Mouse (Mus musculus): ENCODE data around the gene Mycbp2. TPM values are rescaled to one million over a fixed set of nuclear protein-coding genes. Genes with fewer than 3 reads are reported as not detected.

Mycbp2 gene
- polyA plus RNA-seq, 1 experiment, result 4.9 TPM

DNA sequence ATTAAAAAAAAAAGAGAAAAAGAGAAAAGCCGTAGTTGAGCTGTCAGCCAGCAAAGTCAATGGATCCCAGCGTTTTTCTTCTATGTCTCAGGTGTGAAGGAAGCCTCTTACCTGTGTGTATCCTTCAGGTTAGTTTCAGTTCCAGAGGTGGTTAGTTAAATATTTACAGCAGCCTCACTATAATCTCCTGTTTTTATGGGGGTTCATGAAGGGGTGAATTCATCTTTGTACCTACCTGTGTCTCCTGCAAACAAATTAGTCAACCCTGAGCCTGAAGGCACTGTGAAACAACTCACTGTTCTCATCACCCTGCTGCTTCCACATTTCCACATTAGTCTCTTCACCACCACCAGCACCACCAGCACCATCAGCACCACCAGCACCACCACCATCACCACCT lies 240.3 kb downstream of the Mycbp2 start:
- peak overlapping the region; percentile 48 for H3K27ac ChIP-seq (ENCODE audit: insufficient read depth, low read depth, low read length)
- WGBS, result 22% methylated on average over 2 of the region's 2 CpGs
- peaks cover 16% of the 10 kb centered on the region; the same call in 1 of the 2 replicates for H3K4me1 ChIP-seq (ENCODE audit: control insufficient read depth, insufficient read depth, insufficient read length, low read length)
- H3K36me3 ChIP-seq (ENCODE audit: control insufficient read depth, insufficient read depth, low read length), result no peaks in the 10 kb centered on the region
- H3K4me3 ChIP-seq (ENCODE audit: low read depth, low read length), result no peak overlapping the region
- H3K27me3 ChIP-seq (ENCODE audit: control insufficient read depth, insufficient read depth, low read length), result no peaks in the 10 kb centered on the region
- no peak for TF ChIP-seq CTCF (IDR thresholded peaks at IDR 0.05; ENCODE audit: extremely low read depth, insufficient read length, insufficient replicate concordance, low read depth, low read length)
- TF ChIP-seq POLR2A (IDR thresholded peaks at IDR 0.05; ENCODE audit: low read depth, low read length), result no peak

DNA sequence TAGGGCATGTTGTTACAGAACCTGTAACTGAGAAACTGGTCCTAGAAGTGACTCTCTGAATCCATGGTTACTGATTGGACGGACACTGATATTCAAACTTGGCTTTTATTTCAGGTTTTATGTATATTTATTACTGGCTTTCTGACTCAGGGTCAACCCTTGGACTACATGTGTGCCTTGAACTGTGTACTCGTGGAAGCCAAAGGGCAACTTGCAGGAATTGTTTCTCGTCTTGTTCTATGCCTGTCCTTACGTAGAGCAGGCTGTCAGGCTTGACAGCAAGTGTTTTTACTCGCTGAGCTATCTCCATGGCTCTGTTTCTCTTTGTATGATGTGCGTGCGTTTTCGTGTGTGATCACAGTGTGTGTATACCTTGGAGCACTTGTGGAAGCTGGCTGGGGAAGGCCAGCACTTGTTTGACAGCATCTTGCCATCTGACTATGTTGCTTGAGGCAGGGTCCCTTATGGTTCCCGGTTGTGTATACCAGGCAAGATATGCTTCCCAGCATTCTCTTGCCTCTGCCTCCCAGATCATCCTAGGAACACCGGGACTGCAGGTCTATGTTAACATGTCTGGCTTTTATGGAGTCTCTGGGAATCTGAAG lies 243.8 kb downstream of the Mycbp2 start:
- TF ChIP-seq CTCF (IDR thresholded peaks at IDR 0.05; ENCODE audit: extremely low read depth, insufficient read length, insufficient replicate concordance, low read depth, low read length), result no peak
- TF ChIP-seq POLR2A (IDR thresholded peaks at IDR 0.05; ENCODE audit: low read depth, low read length), result no peak
- H3K4me1 ChIP-seq (ENCODE audit: control insufficient read depth, insufficient read depth, insufficient read length, low read length), result peaks cover 19% of the 10 kb centered on the region
- H3K27me3 ChIP-seq (ENCODE audit: control insufficient read depth, insufficient read depth, low read length), result no peaks in the 10 kb centered on the region
- WGBS, result 35% methylated on average over 10 of the region's 10 CpGs
- no peaks in the 10 kb centered on the region for H3K36me3 ChIP-seq (ENCODE audit: control insufficient read depth, insufficient read depth, low read length)
- H3K4me3 ChIP-seq (ENCODE audit: low read depth, low read length), result no peak overlapping the region
- peak overlapping the region; percentile 97 for H3K27ac ChIP-seq (ENCODE audit: insufficient read depth, low read depth, low read length)

DNA sequence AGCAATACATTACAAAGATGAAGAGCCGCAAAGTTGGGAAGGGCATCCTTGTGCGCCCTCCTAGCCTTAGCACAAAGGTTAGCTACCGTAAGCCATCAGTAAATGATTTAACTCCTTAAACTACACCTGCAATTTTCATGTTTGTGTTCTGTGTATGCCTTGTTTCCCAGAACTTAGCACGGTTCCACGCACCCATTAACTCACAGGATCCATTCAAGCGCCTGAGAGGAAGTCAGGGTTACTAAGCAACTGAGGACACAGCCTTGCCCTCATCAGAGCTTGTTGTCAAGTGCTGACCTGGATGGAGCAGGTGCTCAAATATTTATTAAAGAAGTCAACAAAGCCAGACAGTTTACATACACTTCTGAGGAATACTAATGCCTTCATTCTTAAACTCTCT lies 244.4 kb downstream of the Mycbp2 start:
- TF ChIP-seq POLR2A (IDR thresholded peaks at IDR 0.05; ENCODE audit: low read depth, low read length) (no peak), CTCF (IDR thresholded peaks at IDR 0.05; ENCODE audit: extremely low read depth, insufficient read length, insufficient replicate concordance, low read depth, low read length) (no peak)
- Histone ChIP-seq H3K36me3 (ENCODE audit: control insufficient read depth, insufficient read depth, low read length) (no peaks in the 10 kb centered on the region), H3K4me1 (ENCODE audit: control insufficient read depth, insufficient read depth, insufficient read length, low read length) (peaks cover 19% of the 10 kb centered on the region), H3K4me3 (ENCODE audit: low read depth, low read length) (no peak overlapping the region), H3K27ac (ENCODE audit: insufficient read depth, low read depth, low read length) (peak overlapping the region; percentile 77), H3K27me3 (ENCODE audit: control insufficient read depth, insufficient read depth, low read length) (no peaks in the 10 kb centered on the region)
- WGBS, result 20% methylated on average over 6 of the region's 6 CpGs

DNA sequence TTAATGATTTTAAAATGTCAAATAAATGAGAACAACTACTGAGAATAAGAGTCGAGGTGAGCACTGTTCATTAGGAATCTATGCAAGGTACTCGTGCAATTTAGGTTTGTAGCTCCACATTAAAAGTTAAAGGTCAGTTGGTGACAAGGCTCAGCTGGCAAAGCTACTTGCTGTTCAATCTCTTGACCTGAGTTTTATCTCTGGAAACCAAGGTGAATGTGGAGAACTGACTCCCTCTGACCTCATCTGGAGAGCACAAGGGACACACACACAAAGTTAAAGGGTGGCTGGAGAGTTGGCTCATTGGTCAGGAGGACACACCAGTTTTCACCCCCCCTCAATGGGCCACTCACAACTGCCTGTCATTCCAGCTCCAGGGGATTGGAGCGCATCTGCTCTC lies 245.4 kb downstream of the Mycbp2 start:
- TF ChIP-seq CTCF (IDR thresholded peaks at IDR 0.05; ENCODE audit: extremely low read depth, insufficient read length, insufficient replicate concordance, low read depth, low read length) (no peak), POLR2A (IDR thresholded peaks at IDR 0.05; ENCODE audit: low read depth, low read length) (no peak)
- WGBS, result 55% methylated on average over 3 of the region's 3 CpGs
- Histone ChIP-seq H3K4me1 (ENCODE audit: control insufficient read depth, insufficient read depth, insufficient read length, low read length) (peaks cover 17% of the 10 kb centered on the region), H3K27me3 (ENCODE audit: control insufficient read depth, insufficient read depth, low read length) (no peaks in the 10 kb centered on the region), H3K4me3 (ENCODE audit: low read depth, low read length) (no peak overlapping the region), H3K27ac (ENCODE audit: insufficient read depth, low read depth, low read length) (peak overlapping the region; percentile 82), H3K36me3 (ENCODE audit: control insufficient read depth, insufficient read depth, low read length) (peaks cover 3% of the 10 kb centered on the region; the same call in 1 of the 2 replicates)

DNA sequence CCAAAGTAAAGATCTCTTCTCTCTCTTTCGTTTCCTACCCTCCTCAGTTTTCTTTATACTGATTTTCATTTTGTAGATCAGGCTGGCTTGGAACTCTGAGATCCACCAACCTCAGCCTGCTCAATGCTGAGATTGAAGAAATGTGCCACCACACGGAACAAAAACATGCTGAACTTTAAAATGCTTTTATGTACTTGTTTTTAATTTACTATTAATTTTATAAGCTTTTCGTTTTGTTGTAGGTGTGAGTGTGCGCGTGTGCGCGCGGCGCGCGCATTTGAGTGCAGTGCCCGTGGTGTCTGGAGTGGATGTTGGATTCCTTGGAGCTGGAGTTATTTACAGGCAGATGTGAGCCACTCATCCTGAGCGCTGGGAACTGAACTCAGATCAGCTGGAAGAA lies 246.3 kb downstream of the Mycbp2 start:
- TF ChIP-seq CTCF (IDR thresholded peaks at IDR 0.05; ENCODE audit: extremely low read depth, insufficient read length, insufficient replicate concordance, low read depth, low read length), result no peak
- TF ChIP-seq POLR2A (IDR thresholded peaks at IDR 0.05; ENCODE audit: low read depth, low read length), result no peak
- H3K27ac ChIP-seq (ENCODE audit: insufficient read depth, low read depth, low read length), result no peak overlapping the region
- no peak overlapping the region for H3K4me3 ChIP-seq (ENCODE audit: low read depth, low read length)
- H3K4me1 ChIP-seq (ENCODE audit: control insufficient read depth, insufficient read depth, insufficient read length, low read length), result peaks cover 17% of the 10 kb centered on the region
- no peaks in the 10 kb centered on the region for H3K27me3 ChIP-seq (ENCODE audit: control insufficient read depth, insufficient read depth, low read length)
- H3K36me3 ChIP-seq (ENCODE audit: control insufficient read depth, insufficient read depth, low read length), result peaks cover 3% of the 10 kb centered on the region
- WGBS, result 80% methylated on average over 13 of the region's 13 CpGs

DNA sequence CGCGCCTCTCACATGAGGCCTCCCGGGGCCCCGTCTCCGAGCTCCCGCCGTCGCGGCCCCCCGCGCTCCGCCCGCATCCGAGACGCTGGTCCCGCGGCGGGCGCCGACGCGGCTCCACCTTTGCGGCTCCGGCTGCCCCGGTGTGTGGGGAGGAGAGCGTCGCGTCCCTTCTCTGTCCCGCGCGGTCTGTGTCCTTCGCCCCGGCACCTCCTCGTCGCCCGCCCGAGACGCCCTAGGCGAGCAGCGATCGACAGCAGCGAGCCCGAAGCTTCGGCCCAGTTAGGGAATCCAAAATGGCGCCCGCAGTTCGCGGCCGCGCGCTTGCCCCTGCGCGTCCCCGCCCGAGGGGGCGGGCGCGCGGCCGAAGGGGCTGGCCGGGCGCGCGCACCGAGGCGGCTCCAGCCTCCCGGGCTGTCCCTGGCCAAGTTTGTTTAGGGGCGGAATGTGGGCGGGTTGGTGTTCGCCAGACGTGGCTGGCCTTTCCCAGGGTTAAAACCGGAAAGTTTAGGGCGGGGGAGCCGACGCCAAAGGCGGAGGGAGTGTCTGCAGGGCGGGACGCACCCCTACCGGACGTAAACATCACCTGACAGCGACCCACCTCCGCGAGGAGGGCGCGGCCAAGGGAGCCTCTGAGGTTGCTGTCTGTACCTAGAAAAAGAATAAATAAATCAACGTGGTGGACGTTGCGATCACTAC lies 247.2 kb downstream of the Mycbp2 start, which contains the start of gene Fbxl3:
Gene Fbxl3 (minus strand): TSS at position 329 of the 696 bp plus-strand sequence.
- Histone ChIP-seq H3K27ac (ENCODE audit: insufficient read depth, low read depth, low read length) (peak within 1 kb of the TSS; percentile 98), H3K36me3 (ENCODE audit: control insufficient read depth, insufficient read depth, low read length) (peaks cover 7% of the 10 kb centered on the region), H3K4me3 (ENCODE audit: low read depth, low read length) (peak within 1 kb of the TSS; percentile 97), H3K27me3 (ENCODE audit: control insufficient read depth, insufficient read depth, low read length) (no peaks in the 10 kb centered on the region), H3K4me1 (ENCODE audit: control insufficient read depth, insufficient read depth, insufficient read length, low read length) (peaks cover 20% of the 10 kb centered on the region)
- TF ChIP-seq CTCF (IDR thresholded peaks at IDR 0.05; ENCODE audit: extremely low read depth, insufficient read length, insufficient replicate concordance, low read depth, low read length), result no peak
- TF ChIP-seq POLR2A (IDR thresholded peaks at IDR 0.05; ENCODE audit: low read depth, low read length), result peak; percentile 38; the same call in 1 of the 2 replicates
- under 1% methylated on average over 88 of the region's 88 CpGs for WGBS

DNA sequence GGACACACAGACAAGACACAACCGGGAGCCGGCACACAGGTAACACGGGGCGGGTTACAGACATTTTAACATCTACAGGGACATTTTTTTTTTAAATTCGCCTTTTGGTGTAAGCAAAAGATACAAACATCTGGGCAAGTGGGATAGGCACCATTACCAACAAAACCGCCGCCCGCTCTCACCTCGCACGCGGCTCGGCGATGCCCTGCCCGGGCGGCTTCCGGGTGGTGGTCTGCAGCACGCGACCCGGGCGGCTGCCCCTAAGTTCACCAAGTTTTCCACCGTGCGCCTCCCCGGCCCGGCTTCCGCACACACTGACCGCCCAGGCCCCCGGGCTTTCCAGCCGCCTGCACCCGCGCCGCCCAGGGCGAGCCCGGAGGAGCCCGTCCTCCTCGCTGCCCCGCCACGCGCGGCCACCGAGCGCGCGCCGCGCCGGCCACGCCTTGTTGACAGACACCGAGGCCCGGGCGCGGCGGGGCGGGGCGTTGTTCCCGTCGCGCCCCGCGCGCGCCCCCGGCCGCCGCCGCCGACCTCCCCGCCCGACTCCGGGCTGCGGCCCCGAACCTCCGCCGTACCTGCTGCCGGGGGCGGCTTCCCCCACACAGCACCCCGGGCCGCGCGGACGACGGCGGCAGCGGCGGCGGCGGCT lies 247.9 kb downstream of the Mycbp2 start:
- peaks cover 7% of the 10 kb centered on the region for H3K36me3 ChIP-seq (ENCODE audit: control insufficient read depth, insufficient read depth, low read length)
- WGBS, result 1% methylated on average over 86 of the region's 86 CpGs
- H3K27me3 ChIP-seq (ENCODE audit: control insufficient read depth, insufficient read depth, low read length), result no peaks in the 10 kb centered on the region
- peak overlapping the region; percentile 98 for H3K27ac ChIP-seq (ENCODE audit: insufficient read depth, low read depth, low read length)
- peaks cover 20% of the 10 kb centered on the region for H3K4me1 ChIP-seq (ENCODE audit: control insufficient read depth, insufficient read depth, insufficient read length, low read length)
- H3K4me3 ChIP-seq (ENCODE audit: low read depth, low read length), result peak overlapping the region; percentile 97
- peak; percentile 48 for TF ChIP-seq POLR2A (IDR thresholded peaks at IDR 0.05; ENCODE audit: low read depth, low read length)
- TF ChIP-seq CTCF (IDR thresholded peaks at IDR 0.05; ENCODE audit: extremely low read depth, insufficient read length, insufficient replicate concordance, low read depth, low read length), result 0 out of 2 replicates have a peak, but pooled peaks have one; percentile 6

Data from small intestine, adult 2 months (tissue).